Mouse (Mus musculus) forebrain, embryonic 10.5 days (tissue): Measurements from ENCODE around the gene Scgb1a1. TPM values are rescaled to one million over a fixed set of nuclear protein-coding genes. Genes with fewer than 3 reads are reported as not detected.
A peak's percentile ranks its signal among the peaks of the same experiment; 100 is the strongest.
"Not testable (repeated sequence)": the region's sequence is repeated elsewhere in the genome, so short reads cannot be mapped to it uniquely, and the experiment has no call there.

Experiments used
- DNase-seq: peaks from one replicate; pipeline ENCODE4 v3.0.0-alpha.2; 2017; ENCODE audit warnings: low spot score; ENCODE audit errors: extremely low spot score
- H3K27ac ChIP-seq: fragments of 300-500 bp; sonication (generic); 2 replicates; pipeline ENCODE4 v1.5.1; 2016; ENCODE audit warnings: mild to moderate bottlenecking
- H3K27me3 ChIP-seq: fragments of 300-500 bp; sonication (generic); 2 replicates; pipeline ENCODE4 v1.6.1; 2016; ENCODE audit warnings: mild to moderate bottlenecking; ENCODE audit not compliant: poor library complexity, severe bottlenecking
- H3K36me3 ChIP-seq: fragments of 300-500 bp; sonication (generic); replicated peaks from 2 replicates; pipeline ENCODE4 v1.6.1; 2016; ENCODE audit warnings: mild to moderate bottlenecking, moderate library complexity
- H3K4me1 ChIP-seq: fragments of 300-500 bp; sonication (generic); 2 replicates; pipeline ENCODE4 v1.6.1; 2016
- H3K4me3 ChIP-seq: fragments of 300-500 bp; sonication (generic); 2 replicates; pipeline ENCODE4 v1.5.1; 2016; ENCODE audit warnings: mild to moderate bottlenecking, moderate library complexity
- H3K9me3 ChIP-seq: fragments of 300-500 bp; sonication (generic); 2 replicates; pipeline ENCODE4 v1.6.1; 2016; ENCODE audit warnings: mild to moderate bottlenecking, moderate library complexity
- WGBS: fragments of 180-500 bp; shearing (Covaris S2); methylation state at CpG from one replicate; pipeline ENCODE4 v1.1.7; 2016; 5-methylcytosine and 5-hydroxymethylcytosine counted together
- polyA plus RNA-seq: library from polyadenylated mRNA; unstranded; fragments of >200 nt; fragmentation: Nextera tagmentation; extraction: Ambion mirVana; gene quantifications from 2 replicates; pipeline ENCODE4 v1.2.1, GENCODE M21; 2016

Scgb1a1 gene
- polyA plus RNA-seq, 1 experiment from 2014 or later, result not detected

DNA sequence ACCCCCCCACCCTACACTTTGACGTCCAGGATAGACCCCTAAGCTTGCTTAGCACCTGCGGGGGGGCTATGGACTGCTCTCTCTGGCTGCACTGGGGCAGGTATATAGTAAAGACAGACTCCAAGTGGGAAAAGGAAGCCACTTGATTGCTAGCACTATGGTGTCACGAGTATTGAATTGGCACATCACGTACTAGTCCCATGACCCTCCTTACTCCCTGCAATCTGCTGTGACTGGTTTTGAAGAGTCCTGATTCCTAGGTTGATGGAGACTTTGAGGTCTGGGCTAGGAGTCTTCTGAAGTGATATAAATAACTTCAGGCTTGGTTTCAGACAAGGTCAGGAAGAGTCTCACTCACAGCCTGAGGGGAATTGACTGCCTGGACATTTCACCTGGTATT lies 2.4 kb upstream of the Scgb1a1 start:
- Histone ChIP-seq H3K27me3 (no peaks in the 10 kb centered on the region), H3K36me3 (no peaks in the 10 kb centered on the region), H3K9me3 (no peaks in the 10 kb centered on the region), H3K4me1 (no peaks in the 10 kb centered on the region), H3K27ac (no peak overlapping the region), H3K4me3 (no peak overlapping the region)
- no peak for DNase-seq
- 81% methylated on average over 4 of the region's 4 CpGs for WGBS

DNA sequence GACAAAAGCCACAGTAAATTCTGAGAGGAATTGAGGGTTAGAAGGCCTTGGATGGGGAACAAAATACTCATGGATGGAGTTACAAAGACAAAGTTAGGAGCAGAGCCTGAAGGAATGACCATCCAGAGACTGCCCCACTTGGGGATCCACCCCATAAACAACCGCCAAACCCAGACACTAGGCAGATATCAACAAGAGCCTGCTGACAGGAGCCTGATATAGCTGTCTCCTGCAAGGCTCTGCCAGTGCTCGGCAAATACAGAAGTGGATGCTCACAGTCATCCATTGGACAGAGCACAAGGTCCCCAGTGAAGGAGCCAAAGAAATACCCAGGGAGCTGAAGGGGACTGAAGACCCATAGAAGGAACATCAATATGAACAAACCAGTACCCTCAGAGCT lies 3.9 kb downstream of the Scgb1a1 start:
- H3K36me3 ChIP-seq, H3K4me3 ChIP-seq, H3K27ac ChIP-seq, H3K9me3 ChIP-seq, DNase-seq: not testable (repeated sequence)
- Histone ChIP-seq H3K27me3 (peaks cover 12% of the 10 kb centered on the region), H3K4me1 (peaks cover 17% of the 10 kb centered on the region)
- WGBS, result 74% methylated on average over 2 of the region's 2 CpGs

GRCm38 (mm10) chr19:9083010-9083355 lies 4.8 kb downstream of the Scgb1a1 start:
- Histone ChIP-seq H3K4me3 (no peak overlapping the region), H3K27ac (no peak overlapping the region)
- WGBS, result 81% methylated on average over 2 of the region's 2 CpGs

DNA sequence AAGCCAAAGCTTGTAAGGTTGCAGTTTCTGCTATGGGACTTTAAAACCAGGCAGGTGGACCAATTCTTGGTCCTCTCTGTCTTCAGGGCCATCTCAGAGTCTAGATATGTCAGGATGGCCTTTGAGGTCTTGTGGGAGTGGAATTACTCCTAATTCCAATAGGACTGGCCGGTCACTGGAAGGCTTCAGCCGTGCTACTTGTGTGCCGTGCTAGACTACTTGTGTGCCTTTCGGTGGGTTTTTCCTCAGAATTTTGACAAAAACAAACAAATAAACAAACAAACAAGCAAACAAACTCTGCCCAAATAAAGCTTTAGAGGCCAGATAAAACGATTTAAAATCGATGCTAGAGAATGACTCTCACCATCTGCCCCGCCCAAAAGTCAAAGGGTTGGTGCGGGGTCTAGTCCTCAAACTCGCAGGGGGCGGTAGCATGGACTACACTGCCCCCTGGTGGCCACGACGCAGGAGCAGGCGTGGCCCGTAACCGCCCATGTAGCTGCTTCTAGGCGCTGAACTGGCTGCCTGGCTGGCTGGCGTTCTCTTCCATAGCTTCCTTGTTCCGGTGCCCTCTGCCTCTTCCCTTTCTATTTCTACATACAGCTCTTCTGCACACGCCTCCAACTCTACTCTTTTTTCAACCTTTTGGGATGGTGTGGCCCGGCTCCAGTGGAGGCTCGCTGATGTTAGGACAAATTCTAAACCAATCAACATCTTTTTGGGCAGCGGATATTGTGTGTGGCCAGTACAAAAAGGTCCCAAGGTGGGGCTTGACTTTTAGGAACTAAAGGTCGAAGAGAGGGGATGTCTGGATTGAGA lies 5.4 kb downstream of the Scgb1a1 start:
- 21% methylated on average over 23 of the region's 23 CpGs for WGBS
- peak overlapping the region; percentile 31 for H3K4me3 ChIP-seq
- no peaks in the 10 kb centered on the region for H3K36me3 ChIP-seq
- H3K27me3 ChIP-seq, result peaks cover 12% of the 10 kb centered on the region
- no peaks in the 10 kb centered on the region for H3K9me3 ChIP-seq
- peak; percentile 84 for DNase-seq
- H3K4me1 ChIP-seq, result peaks cover 17% of the 10 kb centered on the region
- H3K27ac ChIP-seq, result no peak overlapping the region

More at GRCm38 (mm10) chr19:9083010-9083355, 4.8 kb downstream of the Scgb1a1 start:
- Histone ChIP-seq H3K36me3 (no peaks in the 10 kb centered on the region), H3K4me1 (peaks cover 17% of the 10 kb centered on the region), H3K9me3 (no peaks in the 10 kb centered on the region), H3K27me3 (peaks cover 12% of the 10 kb centered on the region)
- no peak for DNase-seq

DNA sequence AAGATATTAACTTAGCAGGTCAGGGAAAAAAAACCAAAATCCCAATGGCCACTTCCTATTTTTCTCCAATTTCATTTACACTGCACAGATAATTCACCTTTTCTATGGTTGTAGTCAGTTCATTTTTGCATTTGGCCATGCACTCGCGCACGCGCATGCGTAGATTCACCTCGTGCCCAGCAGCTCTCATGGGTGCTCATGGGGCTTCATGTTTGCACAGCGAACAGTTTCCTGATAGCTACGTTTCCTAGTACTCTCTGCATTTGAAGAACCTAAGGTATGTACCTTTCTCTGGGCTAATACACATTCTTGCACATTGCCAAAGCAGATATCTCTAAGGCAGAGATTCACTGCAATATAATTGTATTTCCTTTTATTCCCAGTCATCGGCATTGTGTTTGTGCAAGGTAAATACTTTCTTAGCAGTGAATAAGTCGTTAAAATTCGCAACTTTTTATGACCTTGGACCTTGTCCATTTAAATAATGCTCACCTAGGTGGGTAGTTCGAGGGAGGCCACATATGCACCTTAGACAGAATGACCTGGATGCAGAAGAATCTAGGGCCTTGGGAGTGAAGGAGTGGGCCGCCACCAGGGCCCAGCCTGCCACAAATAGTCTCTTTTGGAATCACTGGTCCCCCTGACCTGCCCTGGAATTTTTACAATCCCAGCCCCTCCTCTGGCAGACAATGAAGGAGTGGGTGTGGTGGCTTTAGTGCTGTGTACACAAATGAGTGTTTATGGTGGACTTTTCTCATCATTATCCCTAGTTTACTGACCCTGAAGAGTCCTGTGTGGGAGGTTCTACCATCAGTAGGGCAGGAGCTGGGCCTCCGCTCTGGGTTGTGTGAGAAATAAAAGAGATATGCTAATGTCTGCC lies 6.2 kb downstream of the Scgb1a1 start:
- Histone ChIP-seq H3K4me3 (no peak overlapping the region), H3K36me3 (no peaks in the 10 kb centered on the region), H3K4me1 (peaks cover 17% of the 10 kb centered on the region), H3K27me3 (peaks cover 12% of the 10 kb centered on the region), H3K9me3 (no peaks in the 10 kb centered on the region), H3K27ac (no peak overlapping the region)
- 88% methylated on average over 14 of the region's 14 CpGs for WGBS
- no peak for DNase-seq

DNA sequence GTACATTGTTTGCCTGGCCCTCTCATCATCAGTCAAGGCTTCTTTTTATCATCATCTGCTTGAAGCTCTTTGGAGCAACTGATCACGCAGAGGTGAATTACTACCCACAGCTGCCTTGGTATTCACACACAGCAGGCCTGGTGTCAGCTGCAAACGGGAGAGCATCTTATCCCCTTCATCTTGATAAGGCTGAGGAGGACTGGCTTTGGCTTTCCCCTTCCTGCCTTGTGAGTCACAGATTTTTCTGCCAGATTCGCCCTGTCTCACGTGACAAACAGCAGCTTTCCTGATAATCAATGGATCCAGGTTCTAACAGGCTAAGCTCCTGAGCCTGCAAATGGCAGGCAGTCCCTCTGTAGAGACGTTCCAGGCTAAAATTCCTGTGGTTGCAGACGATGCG lies 7.8 kb downstream of the Scgb1a1 start:
- no peaks in the 10 kb centered on the region for H3K9me3 ChIP-seq

GRCm38 (mm10) chr19:9076982-9077660 lies 10.6 kb downstream of the Scgb1a1 start:
- Histone ChIP-seq H3K36me3 (no peaks in the 10 kb centered on the region), H3K9me3 (no peaks in the 10 kb centered on the region), H3K4me1 (peaks cover 8% of the 10 kb centered on the region; the same call in 1 of the 2 replicates), H3K27me3 (0 out of 2 replicates have a peak, but pooled peaks cover 5% of the 10 kb centered on the region), H3K4me3 (no peak overlapping the region), H3K27ac (no peak overlapping the region)
- DNase-seq, result no peak
- WGBS, result 77% methylated on average over 4 of the region's 4 CpGs

More for the DNA sequence above, 7.8 kb downstream of the Scgb1a1 start:
- no peak overlapping the region for H3K4me3 ChIP-seq
- no peaks in the 10 kb centered on the region for H3K36me3 ChIP-seq
- 41% methylated on average over 7 of the region's 7 CpGs for WGBS
- no peak for DNase-seq
- peaks cover 17% of the 10 kb centered on the region for H3K4me1 ChIP-seq
- H3K27ac ChIP-seq, result no peak overlapping the region
- peaks cover 12% of the 10 kb centered on the region for H3K27me3 ChIP-seq

DNA sequence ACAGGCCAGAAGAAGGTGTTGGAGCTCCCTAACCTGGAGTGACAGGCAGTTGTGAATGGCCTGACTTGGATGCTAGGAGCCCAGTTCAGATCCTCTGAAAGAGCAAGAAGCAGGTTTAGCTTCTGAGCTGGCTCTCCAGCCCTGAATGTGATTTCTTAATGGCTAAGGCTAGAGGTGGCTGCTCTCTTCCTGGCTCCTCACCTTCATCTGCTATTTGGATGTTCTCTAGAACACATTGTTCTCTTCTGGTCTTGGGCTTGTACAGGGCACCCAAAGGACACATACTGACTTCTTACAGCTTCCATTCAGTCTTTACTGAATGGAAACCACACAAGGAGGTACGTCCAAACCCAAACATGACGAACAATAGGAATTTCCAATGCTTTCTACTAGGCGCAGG lies 11.7 kb downstream of the Scgb1a1 start:
- no peaks in the 10 kb centered on the region for H3K9me3 ChIP-seq
- H3K36me3 ChIP-seq, result no peaks in the 10 kb centered on the region
- DNase-seq, result no peak
- 0 out of 2 replicates have a peak, but pooled peaks cover 1% of the 10 kb centered on the region for H3K27me3 ChIP-seq
- 88% methylated on average over 3 of the region's 3 CpGs for WGBS
- H3K4me1 ChIP-seq, result peaks cover 11% of the 10 kb centered on the region
- no peak overlapping the region for H3K4me3 ChIP-seq
- no peak overlapping the region for H3K27ac ChIP-seq

GRCm38 (mm10) chr19:9075558-9075957 lies 12.2 kb downstream of the Scgb1a1 start:
- Histone ChIP-seq H3K27me3 (no peaks in the 10 kb centered on the region), H3K36me3 (no peaks in the 10 kb centered on the region), H3K27ac (no peak overlapping the region), H3K4me1 (peaks cover 11% of the 10 kb centered on the region), H3K9me3 (no peaks in the 10 kb centered on the region), H3K4me3 (no peak overlapping the region)
- 92% methylated on average over 2 of the region's 2 CpGs for WGBS
- DNase-seq, result no peak

DNA sequence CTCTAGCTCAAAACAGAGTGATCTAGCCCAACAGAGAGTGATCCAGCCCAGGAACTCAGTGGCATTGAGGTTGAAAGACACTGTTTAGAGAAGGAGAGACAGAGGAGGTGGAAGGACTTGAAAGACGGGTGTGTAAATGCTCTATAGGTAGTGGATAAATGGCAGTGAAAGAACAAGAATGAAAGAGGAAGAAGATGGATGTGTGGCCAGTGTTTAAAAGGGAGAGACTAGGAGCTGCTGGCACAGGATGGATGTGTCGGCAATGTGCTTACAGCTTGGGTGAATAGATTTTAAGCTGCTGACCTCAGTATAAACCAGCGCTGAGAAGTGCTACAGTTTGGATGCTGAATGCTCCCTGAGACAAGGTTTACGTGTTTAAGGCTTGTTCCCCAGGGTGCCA lies 13.3 kb downstream of the Scgb1a1 start:
- no peak overlapping the region for H3K4me3 ChIP-seq
- peaks cover 8% of the 10 kb centered on the region for H3K4me1 ChIP-seq
- WGBS, result 75% methylated on average over 4 of the region's 4 CpGs
- H3K9me3 ChIP-seq, result no peaks in the 10 kb centered on the region
- H3K27me3 ChIP-seq, result no peaks in the 10 kb centered on the region
- H3K36me3 ChIP-seq, result no peaks in the 10 kb centered on the region
- no peak overlapping the region for H3K27ac ChIP-seq
- no peak for DNase-seq

GRCm38 (mm10) chr19:9073776-9074411 lies 13.9 kb downstream of the Scgb1a1 start:
- WGBS, result 82% methylated on average over 12 of the region's 12 CpGs
- H3K36me3 ChIP-seq, result no peaks in the 10 kb centered on the region
- no peak overlapping the region for H3K27ac ChIP-seq
- no peak overlapping the region for H3K4me3 ChIP-seq
- H3K4me1 ChIP-seq, result peaks cover 8% of the 10 kb centered on the region
- no peak for DNase-seq
- H3K9me3 ChIP-seq, result no peaks in the 10 kb centered on the region
- no peaks in the 10 kb centered on the region for H3K27me3 ChIP-seq

DNA sequence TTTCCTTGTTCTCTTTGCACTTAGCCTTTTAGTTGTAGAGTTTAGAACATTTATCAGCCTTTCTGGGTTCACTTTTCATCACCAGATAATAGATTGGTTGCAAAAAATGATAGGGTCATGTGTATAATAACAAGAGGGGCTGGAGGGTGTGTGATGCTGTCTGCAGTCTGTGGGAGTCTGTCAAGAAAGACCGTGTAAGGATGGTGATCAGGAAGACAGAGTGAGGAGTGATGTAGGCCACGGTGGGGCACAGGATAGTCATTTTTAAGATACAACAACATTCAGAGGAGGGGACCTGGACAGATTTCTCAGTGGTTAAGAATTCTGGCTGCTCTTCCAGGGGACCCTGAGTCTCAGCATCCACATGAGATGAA lies 15.6 kb downstream of the Scgb1a1 start:
- Histone ChIP-seq H3K27me3 (no peaks in the 10 kb centered on the region), H3K4me1 (peaks cover 8% of the 10 kb centered on the region), H3K36me3 (no peaks in the 10 kb centered on the region), H3K9me3 (no peaks in the 10 kb centered on the region), H3K4me3 (no peak overlapping the region), H3K27ac (no peak overlapping the region)
- no peak for DNase-seq
- WGBS, result 86% methylated on average over 2 of the region's 2 CpGs
